Mouse (Mus musculus) telencephalon, adult 2 months (tissue): ENCODE results near the gene Cmah.

Experiments
- DNase-seq: peaks from one replicate; pipeline ENCODE4 v3.0.0-alpha.2; 2011; ENCODE audit warnings: low read depth, low spot score

Cmah gene

DNA sequence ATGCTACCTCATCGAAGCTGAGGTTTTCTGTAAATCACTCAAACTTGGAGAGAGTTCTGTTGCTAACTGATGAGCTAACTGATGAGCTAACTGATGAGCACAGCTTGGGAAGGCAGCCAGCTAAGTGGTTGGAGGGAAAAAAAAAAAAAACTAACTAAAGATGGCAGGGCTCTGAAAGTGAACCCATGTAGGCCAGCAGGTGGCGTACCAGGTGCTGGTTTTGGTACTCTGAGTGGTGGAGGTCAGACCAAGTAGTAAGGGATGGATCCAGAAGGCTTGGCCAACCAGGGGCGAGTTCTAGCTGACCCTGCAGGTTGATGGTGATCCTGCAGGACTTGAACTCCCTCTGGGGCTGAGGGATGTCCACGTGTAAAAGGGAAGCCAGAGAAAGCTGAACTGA is 89.2 kb downstream of the Cmah start:
- no peak for DNase-seq

DNA sequence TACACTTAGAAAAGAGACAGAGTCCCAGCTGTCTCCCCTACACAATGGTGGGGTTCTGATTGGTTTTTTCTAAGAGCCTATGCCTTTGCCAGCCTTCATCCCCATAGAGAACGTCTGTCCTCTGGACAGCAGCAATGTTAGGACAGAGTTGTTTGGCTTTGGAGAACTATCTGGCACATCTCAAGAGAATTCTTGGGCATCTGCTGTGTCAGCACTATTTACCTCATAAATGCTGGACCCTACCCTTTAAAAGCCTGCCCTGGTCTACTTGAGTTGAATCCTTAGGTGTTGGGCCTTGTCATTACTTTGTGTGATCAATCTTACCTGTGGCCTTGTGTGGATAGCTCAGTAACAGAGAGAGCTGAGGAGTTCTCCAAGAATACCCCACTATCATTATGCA is 90.8 kb downstream of the Cmah start:
- DNase-seq: no peak

DNA sequence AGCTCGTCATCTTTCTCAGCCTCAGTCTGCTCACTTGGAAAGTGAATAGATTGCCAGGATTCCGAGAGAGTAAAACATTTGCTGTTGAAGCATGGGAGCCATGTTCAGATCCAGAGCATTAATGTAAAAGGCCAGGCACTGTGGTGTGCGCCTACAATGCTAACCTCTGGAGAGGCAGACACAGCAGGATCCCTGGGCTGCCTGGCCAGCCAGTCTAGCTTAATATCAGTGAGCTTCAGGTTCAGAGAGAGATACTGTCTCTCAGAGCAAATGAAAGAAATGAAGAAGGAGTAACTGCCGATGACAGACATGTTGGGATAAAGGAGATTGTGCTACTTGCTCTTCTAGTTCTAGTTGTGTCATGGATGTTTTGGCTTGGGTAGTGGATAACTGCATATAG is 91.6 kb downstream of the Cmah start:
- no peak for DNase-seq

DNA sequence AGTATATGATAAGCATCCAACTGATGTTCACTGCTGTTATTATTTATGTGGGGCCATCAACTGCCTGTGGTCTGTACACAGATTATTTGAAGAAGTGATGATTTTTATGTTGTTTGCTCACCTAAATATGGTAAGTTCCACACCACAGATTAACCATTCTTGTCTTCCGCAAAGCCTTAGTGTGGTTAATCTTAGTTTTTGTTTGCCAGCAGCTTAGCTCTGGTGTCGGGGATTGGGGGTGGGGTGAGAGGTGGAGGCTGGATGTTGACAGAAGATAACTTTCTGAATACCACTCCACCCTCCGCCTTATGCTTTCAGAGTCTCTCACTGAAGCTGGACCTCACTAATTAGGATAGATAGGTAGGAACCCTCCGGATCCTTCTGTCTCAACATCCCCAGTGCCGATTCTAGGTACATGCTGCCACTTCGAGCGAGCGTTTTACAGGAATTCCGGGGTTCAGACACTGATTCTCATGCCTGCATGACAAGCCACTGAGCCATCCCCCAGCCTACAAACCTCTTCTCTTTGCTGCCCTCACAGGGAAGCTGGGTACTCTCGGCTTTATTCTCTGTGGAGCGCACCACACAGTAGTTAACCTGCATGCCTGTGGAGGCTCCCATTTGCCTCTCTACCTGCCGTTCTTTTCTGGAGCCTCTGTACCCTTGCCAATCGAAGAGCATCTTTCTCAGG is 92.5 kb downstream of the Cmah start:
- DNase-seq: no peak

DNA sequence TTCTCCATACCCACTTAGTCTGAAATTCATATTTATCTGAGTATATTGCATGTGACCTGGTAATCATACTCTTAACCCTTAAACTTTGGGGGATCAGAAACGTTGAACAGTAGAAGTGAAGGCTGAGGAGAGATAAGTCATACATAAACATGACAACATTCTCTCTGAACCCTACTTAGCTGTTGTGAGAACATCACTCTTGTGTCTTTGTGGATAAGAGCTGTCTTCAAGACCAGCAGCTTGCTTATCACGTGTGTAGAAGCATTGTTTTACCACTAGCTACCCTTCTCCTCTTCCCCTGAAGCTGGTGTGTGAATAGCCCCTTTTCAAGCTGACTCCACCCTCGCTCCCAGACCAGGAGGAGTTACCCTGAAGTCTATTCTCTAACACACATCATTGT is 94.8 kb downstream of the Cmah start:
- no peak for DNase-seq

DNA sequence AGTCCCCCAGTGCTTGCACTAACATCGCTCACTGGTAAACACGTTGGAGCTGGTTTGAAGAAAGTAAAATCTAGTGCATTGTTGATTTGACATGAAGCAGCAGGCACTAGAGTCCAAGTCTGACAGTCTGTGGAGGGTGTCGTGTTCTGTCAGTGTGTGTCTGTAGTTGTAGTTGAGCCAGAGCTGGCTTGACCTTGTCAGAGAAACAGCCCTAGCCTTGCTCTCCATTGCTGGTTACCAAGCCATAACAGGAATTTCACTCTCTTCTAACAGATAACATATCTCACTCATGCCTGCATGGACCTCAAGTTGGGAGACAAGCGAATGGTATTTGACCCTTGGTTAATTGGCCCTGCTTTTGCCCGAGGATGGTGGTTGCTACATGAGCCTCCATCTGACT is 103.0 kb downstream of the Cmah start:
- no peak for DNase-seq

DNA sequence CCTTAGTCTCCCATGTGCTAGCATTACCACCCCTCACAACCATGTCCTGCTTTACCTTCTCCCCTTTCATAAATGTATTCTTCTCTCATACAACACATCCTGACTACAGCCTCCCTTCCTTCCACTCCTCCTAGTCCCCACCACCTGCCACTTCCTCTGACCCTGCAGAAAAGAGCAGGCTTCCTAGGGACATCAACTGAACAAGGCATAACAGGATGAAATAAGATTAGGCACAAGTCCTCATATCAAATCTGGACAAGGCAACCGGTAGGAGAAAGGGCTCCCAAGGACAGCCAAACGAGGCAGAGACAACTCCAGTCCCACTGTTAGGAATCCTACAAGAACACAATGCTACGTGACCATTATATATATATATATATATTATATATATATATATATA is 104.4 kb downstream of the Cmah start:
- no peak for DNase-seq

DNA sequence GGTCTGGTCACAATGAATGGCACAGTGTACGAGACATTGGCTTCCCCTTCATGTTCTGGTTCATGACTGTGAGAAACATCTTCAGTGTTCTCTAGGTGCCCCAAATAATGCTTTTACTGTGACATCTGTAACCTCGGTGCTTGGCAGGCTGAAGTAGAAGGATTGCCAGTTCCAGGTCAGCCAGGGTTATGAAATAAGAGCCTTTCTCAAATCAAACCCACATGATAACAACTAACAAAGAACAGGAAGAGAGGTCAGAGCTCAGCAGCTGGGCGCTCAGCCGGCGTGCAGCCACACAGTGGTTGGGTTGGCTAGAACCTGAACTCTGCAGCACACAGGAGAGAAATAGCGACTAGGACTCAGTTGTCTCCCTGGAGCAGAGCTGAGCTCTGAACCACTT is 115.1 kb downstream of the Cmah start:
- no peak for DNase-seq

DNA sequence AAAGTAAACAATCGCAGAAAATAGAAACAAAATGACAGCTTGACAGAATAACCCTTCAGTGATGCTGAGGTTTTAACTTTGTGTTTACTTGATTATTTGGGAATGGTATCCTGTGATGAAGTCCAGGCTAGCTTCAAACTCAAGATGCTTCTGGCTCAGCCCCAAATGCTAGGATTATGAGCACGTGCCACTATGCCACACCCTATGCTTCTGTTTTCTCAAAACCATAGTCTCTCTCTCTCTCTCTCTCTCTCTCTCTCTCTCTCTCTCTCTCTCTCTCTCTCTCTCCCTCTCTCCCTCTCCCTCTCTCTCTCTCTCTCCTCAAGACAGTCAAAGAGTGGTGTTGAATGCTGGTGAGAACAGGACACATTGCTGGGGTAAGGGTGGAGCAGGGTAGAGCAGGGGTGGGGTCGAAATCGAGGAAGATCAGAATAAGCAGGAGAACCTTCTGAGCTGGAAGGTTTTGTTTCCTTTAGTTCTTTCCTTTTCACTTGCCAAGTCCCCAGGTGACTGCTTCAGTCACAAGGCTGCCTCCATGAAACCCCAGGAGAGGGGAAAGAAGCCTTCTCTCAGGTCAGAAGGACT is 116.7 kb downstream of the Cmah start:
- DNase-seq: no peak

DNA sequence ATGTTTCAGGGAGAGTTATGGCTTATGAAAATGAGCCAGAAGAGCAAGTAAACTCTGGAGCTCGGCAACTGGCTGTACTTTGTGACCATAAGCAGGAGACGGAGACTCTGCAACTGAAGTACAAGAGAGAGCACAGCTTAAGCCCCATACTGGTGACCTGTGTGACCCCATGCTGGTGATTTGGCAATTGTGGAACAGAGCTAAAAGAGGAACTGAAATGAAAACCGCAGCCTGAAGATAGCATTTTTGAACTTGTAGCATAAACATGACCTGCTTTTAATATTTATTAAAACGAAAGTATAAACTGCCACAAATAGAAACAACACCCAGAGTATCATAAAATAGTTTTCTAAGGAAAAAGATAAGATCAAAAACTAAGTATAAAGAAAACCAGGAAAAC is 117.5 kb downstream of the Cmah start:
- no peak for DNase-seq

DNA sequence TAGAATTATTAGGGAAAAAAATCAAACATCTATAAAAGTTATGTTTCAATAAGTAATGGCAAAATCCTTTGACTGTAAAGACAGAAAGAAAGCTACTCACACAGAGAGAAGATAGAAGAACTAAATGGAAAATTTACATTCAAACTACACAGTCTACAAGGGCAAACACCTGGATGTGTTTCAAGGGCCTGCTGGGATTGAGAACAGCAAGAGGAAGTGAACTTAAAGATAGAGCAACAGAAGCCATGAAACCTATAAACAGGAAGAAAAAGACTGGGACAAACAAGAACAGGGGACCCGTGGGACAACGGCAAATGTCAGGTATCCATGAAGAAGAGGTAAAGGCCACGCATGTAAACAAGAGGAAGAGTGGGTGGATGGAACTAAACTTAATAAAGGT is 118.0 kb downstream of the Cmah start:
- no peak for DNase-seq

DNA sequence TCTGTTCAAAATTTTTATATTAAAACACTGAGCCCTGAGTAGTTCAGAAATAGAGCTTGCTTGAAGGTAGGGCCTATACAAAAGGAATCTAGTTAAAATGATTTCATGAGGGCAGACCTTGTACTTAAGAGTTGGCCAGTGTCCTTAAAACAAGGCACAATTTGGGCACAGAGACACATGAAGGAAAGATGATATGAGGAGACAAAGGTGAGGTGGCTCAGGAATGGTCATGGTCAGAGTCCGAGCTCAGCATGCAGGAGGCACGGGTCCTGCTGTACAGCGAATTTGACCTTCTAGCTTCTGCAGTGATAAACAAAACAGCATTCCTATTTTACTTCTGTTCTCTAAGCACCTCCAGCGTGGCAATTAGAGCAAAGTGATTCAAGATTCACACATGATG is 118.9 kb downstream of the Cmah start:
- DNase-seq: no peak

DNA sequence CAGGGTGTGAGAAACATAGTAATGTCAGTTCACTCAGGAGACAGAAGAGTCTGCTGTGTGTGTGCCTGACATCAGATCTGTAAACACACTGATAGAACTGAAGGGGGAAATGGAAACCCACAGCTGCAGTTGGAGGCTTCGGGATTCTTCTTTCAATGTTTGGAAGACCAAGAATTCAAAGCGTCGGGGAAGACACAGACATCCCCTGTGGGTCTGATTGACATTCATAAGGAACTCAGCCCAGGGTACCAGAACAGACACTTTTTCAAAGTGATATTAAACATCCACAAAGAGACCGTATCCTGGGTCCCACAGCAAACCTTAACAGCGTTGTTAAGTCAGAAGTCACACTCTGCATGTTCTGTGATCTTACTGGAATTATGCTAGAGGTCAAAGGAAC is 119.8 kb downstream of the Cmah start:
- DNase-seq: no peak

DNA sequence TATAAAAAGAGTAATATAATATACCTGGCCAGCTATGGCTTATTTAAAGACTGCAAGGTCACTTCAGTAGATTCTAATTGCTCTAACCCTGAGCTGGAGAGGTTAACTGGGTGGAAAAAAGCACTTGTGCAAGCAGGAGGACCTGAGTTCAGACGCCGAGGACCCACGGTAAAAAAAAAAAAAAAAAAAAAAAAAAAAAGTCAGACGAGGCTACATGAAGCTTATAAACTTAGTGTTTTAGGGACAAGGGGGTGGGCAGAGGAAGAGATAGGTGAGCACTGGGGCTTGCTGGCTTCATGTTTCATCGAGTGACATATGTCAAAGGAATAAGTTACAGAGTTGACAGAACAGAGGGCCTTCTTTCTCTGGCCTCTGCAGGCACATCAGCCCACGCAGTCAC is 121.4 kb downstream of the Cmah start:
- DNase-seq: no peak

DNA sequence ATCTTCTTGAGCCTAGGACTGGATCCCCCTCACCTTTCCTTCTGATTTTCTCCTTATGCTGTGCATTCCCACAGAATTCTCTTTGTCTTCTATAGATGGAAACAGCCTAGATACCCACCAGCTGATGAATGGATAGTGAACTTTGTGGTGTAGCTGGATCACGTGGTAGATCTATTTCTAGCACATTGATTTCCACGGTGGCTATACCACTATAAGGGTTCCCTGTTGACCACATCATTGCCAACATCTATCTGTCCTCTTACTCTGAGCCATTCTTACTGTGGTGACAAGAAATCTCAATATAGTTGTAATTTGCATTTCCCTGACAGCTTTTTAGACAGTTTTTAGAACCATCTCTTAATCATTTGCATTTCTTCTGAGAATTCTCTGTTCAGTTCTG is 124.3 kb downstream of the Cmah start:
- no peak for DNase-seq

DNA sequence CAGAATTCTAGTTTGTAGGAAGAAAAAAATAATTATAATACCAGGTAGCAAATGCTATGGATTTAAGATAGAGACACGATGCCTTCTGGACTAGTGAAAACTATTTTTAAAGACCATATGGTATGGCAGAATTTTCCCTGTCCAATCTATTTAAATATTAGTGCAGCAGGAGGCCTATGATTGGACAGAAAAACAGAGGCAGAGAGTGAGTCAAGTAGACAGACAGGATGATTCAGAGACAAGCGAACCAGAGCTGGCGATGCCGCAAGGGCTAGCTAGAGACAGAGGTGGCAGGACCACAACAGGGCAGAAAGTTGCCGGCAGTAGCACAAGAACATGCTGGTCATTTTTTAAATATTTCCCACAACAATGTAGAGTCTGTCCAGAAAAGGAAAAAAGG is 126.5 kb downstream of the Cmah start:
- peak; percentile 42 for DNase-seq

DNA sequence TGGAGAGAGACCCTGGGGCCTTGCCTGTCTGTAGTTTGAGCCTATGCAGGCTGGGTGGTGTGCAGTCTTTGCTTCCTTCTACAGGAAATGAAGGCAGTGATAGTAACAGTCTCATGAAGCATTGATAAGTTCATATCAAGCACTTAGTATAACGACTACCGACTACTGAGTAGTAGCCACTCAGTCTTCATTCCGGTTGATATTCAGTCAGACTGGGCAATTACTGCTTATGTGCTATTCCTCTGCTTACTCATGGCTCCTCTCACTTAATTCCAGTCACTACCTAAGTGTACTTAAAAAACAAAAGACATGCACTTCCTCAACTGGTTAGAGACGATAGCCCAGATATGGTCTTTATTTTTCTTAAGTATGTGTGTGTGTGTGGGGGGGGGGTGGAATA is 129.2 kb downstream of the Cmah start:
- no peak for DNase-seq

DNA sequence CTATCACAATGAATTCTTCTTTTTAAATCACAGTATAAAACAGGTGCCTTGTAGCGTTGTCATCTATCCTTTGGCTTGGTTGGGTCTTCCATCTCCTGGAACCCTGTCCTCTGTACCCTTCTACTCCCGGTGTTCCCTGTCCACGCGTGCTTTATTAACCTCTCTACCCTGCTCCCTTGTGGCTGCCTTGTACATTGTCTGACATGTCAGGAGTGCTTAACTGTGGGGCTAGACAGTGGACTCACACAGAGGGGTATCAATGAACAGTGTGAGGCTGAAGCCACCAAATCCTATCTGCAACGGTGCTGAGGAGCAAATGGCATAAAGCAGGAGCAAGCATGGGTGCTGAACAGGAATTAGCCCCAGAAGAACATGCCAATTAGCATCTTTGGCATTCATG is 133.3 kb downstream of the Cmah start:
- no peak for DNase-seq

DNA sequence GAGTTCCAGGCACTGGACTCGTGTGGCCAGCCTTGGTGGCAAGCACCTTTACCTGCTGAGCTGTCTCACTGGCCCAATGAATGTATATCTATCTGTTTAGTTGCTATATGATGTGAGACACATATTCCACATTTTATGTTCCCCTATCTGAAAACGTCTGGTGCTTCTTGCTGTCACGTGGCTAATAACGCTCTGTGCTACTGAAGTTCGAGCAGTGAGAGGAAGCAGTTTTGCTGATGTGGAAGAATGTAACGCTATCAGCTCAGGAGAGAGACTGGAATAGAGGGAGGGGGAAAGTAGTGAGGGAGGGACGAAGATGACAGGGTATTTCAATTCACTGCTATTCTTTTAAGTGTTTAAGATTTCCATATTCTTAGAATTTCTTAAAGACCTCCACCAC is 136.6 kb downstream of the Cmah start:
- no peak for DNase-seq

DNA sequence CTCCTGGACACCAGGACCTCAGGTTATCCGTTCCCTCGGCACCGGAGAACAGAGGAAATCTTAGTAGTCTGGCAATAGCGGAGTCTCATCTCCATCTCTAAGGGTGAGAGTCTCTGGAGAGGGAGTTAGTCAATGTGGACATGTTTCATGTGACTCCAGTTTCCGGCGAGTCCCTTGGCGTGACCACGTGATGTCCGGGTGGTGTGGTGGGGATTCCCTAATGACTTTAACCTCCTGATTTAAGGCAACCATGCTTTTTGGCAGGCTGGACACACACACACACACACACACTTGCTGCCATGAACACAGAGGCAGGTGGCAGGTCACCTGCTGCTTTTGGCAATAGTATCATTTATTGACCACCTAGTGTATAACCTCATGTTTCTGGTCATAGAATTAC is 138.8 kb downstream of the Cmah start:
- no peak for DNase-seq

DNA sequence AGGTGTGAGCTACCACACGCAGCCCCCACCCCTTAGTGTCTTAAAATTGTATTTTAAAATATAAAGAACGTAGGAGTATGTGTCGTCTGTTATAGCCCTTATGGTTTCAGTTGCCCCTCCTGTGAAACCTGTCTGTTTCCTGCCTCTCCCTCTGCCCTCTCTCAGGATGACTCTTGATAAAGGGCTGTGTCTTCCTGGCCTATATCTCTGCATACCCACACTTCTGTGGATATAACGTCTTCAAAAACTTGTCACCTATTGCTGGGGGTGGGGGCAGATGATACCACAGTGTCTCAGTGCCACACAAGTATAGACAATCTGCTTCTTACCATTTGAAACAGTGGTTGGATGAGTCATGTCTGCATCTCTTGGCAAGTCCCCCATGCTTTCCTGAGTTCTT is 140.6 kb downstream of the Cmah start:
- no peak for DNase-seq

DNA sequence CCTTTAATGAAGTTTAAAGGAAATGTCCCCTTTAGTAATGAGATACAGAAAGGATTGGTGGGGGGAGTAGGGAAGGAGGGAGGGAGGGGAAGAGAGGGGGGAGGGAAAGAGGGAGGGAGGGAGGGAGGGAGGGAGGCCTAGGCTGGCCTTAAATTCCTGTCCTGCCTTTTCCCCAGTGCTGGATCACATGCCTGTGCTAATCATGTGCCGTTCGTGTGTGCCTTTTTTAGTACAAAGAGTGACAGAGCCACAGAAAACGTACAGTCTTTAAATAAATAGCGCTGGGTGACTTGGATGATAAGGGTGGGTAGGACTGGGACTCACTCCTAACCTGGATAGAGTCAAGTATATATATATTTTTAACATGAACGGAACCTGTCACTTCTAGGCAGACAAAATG is 150.4 kb downstream of the Cmah start:
- DNase-seq: no peak

DNA sequence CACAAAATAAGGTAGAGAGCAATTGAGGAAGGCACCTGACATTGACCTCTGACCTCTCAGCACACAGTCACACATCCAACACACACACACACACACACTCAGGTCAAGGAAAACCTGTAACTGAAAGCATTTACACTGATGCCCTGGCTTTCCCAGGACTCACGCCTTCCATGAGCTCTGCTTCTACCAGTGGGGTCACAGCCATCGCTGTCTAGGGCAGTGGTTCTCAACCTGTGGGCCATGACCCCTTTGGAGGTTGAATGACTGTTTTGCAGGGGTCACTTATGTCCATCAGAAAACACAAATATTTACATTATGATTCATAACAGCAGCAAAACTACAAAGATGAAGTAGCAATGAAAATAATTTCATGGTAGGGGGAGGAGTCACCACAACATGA is 152.3 kb downstream of the Cmah start:
- DNase-seq: no peak

DNA sequence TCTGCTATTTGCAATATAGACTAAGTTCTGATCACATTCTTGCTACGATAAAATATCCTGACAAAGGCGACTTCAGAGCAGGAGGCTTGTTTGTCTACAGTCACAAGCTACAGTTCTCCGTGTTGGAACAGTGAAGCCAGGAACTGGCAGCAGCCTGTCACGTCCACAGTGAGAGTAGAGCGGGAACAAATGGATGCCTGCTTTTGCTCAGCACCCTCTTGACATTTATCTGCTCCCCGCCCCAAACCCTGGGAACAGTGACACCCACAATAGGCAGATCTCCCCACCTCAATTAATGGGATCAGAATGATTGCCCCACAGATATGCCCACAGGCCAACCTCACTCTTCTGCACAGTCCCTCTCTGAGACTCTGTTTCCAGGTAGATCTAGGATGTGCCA is 153.6 kb downstream of the Cmah start:
- no peak for DNase-seq
